Mouse (Mus musculus) left cerebral cortex, postnatal 10 days (tissue): ENCODE data around the gene Wnt4. TPM values are rescaled to one million over a fixed set of nuclear protein-coding genes. Genes with fewer than 3 reads are reported as not detected.

Source experiments
- DNase-seq, 2 experiments: peaks; one replicate each; pipeline ENCODE4 v3.0.0; 2021 to 2022; ENCODE audit warnings: low spot score in 2 of 2, mixed read lengths in 1 of 2; ENCODE audit errors: extremely low spot score in 1 of 2
- intact Hi-C: fragments of 180-260 bp; cut with DNase I; formaldehyde crosslinking; loops from one replicate; pipeline ENCODE4 v1.15.1; 2025
- total RNA-seq, 2 experiments: library from RNA; stranded (reverse); gene quantifications; 2 replicates each; pipeline ENCODE4 v1.2.3; 2021

Wnt4 gene
- 10 to 100 TPM; 15.5 to 16.2 TPM for total RNA-seq

DNA sequence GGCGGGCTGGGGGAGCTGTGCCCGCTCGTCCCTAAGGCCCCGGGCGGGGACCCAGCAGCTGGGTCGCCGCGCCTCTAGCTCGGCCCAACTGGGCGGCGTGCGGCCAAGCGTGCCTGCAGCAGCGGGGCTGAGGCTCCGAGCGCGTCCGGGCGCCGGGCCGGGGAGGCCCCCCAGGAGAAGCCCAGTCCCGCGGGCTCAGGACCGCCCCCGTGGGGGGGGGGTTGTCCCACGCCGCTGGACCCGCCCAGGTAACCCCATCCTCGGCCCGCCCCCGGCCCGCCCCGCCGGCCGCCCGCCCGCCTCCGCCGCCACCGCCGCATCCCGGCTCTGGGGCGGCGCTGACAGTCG lies at the start of gene Wnt4:
TSS of gene Wnt4 (plus strand) at position 324 of the 348 bp plus-strand sequence.
- peak in 1 of 2 experiments; percentile 78 for DNase-seq
- intact Hi-C loops, result loop anchor here (5.0 kb wide), 1 partner anchor 115 kb away; no protein-coding TSS in a partner anchor

- intact Hi-C loops, result no loop called here
- DNase-seq, result no peak
Measured at GRCm38 (mm10) chr4:137228566-137229115, 48.6 kb upstream of the Wnt4 start.

- peak in 1 of 2 experiments; percentile 76 for DNase-seq
- intact Hi-C loops, result no loop called here
Measured at GRCm38 (mm10) chr4:137231494-137232470, 45.5 kb upstream of the Wnt4 start.

- intact Hi-C loops, result no loop called here
- no peak for DNase-seq
Measured at GRCm38 (mm10) chr4:137233632-137234031, 43.7 kb upstream of the Wnt4 start.

DNA sequence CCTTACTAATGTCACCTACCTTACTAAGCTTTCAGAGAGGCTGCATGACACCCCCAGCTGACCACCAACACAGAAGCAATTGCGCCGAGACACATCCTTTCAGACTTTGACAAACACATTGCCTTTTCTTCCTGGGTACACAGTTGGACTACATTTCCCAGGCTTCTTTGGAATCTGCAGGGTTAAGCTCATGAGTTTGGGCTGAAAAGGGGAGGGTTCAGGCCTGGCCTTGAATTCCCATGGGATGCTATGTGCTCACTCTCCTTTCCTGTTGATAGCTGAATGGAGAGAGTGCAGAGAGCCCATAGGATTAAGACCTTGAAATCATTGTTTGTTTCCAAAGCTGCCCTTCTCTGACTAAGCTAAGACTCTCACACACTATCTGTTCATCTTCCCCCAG lies 42.8 kb upstream of the Wnt4 start:
- intact Hi-C loops, result no loop called here
- no peak for DNase-seq

- intact Hi-C loops, result no loop called here
Measured at GRCm38 (mm10) chr4:137235368-137235767, 41.9 kb upstream of the Wnt4 start.

GRCm38 (mm10) chr4:137244883-137245282 lies 32.4 kb upstream of the Wnt4 start:
- intact Hi-C loops, result no loop called here
- DNase-seq, result no peak

More at GRCm38 (mm10) chr4:137235368-137235767, 41.9 kb upstream of the Wnt4 start:
- DNase-seq, result no peak

DNA sequence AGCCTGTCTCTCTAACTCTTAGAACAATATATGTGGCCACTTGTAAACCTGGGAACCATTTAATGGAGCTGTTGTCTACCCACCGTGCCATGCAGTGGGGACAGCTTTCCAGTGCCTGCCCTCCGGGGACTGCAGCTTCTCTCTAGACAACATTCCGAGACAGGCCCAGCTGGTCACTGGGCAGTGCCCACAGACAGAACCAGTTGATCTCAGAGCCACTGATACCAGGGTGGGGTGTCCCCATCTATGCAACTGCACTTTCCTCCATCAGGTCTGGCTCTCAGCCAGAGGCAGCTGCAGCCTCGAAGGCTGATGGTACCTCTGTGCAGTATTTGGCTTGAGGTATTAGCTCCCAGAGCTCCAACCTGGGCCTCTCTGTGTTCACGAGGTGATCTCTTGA lies 27.0 kb upstream of the Wnt4 start:
- no peak for DNase-seq
- intact Hi-C loops, result no loop called here

- no peak for DNase-seq
- intact Hi-C loops, result no loop called here
Measured at GRCm38 (mm10) chr4:137250849-137251248, 26.4 kb upstream of the Wnt4 start.

DNA sequence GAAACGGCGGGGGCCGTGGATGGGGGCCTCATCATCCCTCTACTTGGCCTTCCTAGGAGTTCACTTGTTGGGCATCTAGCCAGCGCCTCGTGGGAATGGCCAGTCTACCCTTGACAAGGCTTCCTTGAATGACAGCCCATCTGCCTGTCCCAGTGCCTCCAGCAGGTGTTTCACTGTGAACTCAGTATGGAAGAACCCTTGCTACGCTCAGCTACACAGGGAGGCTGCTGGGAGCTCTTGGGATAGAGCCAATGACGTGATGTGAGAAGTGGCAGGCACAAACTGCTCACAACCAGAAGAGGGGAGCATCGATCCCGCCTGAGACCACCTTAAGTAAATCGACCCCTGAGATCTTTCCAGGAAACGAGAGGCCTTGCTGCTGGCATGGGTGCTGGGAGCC lies 23.7 kb upstream of the Wnt4 start:
- intact Hi-C loops, result no loop called here
- no peak for DNase-seq

GRCm38 (mm10) chr4:137254206-137254976 lies 22.9 kb upstream of the Wnt4 start:
- no peak for DNase-seq
- intact Hi-C loops, result no loop called here

GRCm38 (mm10) chr4:137255568-137255967 lies 21.7 kb upstream of the Wnt4 start:
- intact Hi-C loops, result no loop called here
- DNase-seq, result no peak

DNA sequence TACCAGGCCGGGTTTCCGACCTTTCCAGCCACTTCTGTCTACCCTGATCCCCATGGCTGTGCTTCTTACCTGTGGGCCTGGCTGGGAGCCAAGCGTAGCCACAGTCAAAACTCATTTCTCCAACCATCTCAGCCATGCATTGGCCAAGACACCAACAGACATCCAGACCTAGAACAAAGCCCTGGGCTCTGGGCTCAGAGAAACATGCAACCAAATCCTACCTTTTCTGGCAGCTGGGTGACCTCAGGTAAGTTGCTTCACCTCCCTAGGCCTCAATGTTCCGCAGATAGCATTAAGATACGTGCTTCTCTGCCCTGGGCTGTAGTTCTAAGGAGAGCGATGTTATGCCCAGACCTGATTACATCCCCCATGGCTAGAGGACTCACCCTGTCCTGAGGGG lies 15.5 kb upstream of the Wnt4 start:
- intact Hi-C loops, result no loop called here
- no peak for DNase-seq

GRCm38 (mm10) chr4:137264066-137264465 lies 13.2 kb upstream of the Wnt4 start:
- intact Hi-C loops, result no loop called here

GRCm38 (mm10) chr4:137265116-137265515 lies 12.2 kb upstream of the Wnt4 start:
- intact Hi-C loops, result no loop called here
- no peak for DNase-seq

More at GRCm38 (mm10) chr4:137264066-137264465, 13.2 kb upstream of the Wnt4 start:
- DNase-seq, result no peak

DNA sequence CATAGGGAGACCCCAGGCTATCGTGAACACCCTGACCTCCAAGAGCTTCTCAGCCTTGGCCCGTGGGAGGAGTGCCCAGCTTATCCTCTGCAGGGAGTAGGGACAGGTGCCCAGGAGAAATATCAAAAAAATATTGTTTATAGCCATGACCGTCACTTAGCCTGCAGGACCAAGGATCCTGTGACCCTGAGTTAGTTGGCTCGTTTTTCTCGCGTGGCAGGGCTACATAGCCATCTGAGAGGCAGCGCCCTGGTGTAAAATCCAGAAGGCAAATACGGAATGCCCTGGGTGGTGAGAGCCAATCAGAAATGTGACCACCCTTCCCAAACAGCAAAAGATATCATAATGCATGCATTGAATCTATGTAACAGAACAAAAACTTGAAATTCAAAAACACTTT lies 8.7 kb upstream of the Wnt4 start:
- intact Hi-C loops, result no loop called here
- DNase-seq, result no peak

GRCm38 (mm10) chr4:137271856-137272255 lies 5.4 kb upstream of the Wnt4 start:
- DNase-seq, result no peak
- intact Hi-C loops, result no loop called here

- intact Hi-C loops, result no loop called here
- no peak for DNase-seq
Measured at GRCm38 (mm10) chr4:137274304-137274703, 3.0 kb upstream of the Wnt4 start.

- intact Hi-C loops, result loop anchor here (5.0 kb wide), 1 partner anchor 114 kb away; no protein-coding TSS in a partner anchor
- no peak for DNase-seq
Measured at GRCm38 (mm10) chr4:137276443-137277165, 685 bp upstream of the Wnt4 start.
